Mouse (Mus musculus): Measurements from ENCODE around the gene Folr2. TPM values are rescaled to one million over a fixed set of nuclear protein-coding genes. Genes with fewer than 3 reads are reported as not detected.

The Folr2 gene
- total RNA-seq (2021) = 1 to 10 TPM; 4.2 to 6.0 TPM
- long read RNA-seq, experiment 1, partial matches to known transcripts = 0 of 3 reads
- long read RNA-seq, experiment 1, other reads (novel, unspliced or antisense) = 1 of 3 reads
- long read RNA-seq, experiment 2, partial matches to known transcripts = 0 of 5 reads
- long read RNA-seq, experiment 2, other reads (novel, unspliced or antisense) = 0 of 5 reads

GRCm38 (mm10) chr7:101857094-101857493, at the start of gene Folr2:
Gene Folr2 (minus strand): TSS chr7:101857194.
- no peak for DNase-seq

- no peak for DNase-seq
Observed at GRCm38 (mm10) chr7:101906696-101907095, 49.7 kb upstream of the Folr2 start.

GRCm38 (mm10) chr7:101906287-101906681, 49.3 kb upstream of the Folr2 start, which contains the start of gene Tomt:
Gene Tomt (minus strand): TSS chr7:101906359.
- DNase-seq = no peak

GRCm38 (mm10) chr7:101905561-101906286, 48.7 kb upstream of the Folr2 start, which contains the start of gene Lamtor1:
Gene Lamtor1 (plus strand): TSS chr7:101905904.
- peak; percentile 98 for DNase-seq

GRCm38 (mm10) chr7:101902846-101903245, 45.9 kb upstream of the Folr2 start:
- no peak for DNase-seq

- DNase-seq = no peak
Observed at GRCm38 (mm10) chr7:101901969-101902368, 45.0 kb upstream of the Folr2 start.

GRCm38 (mm10) chr7:101900331-101901097, 43.5 kb upstream of the Folr2 start:
- no peak for DNase-seq

GRCm38 (mm10) chr7:101896104-101897066, 39.4 kb upstream of the Folr2 start:
- DNase-seq = peak; percentile 87

GRCm38 (mm10) chr7:101895695-101896094, 38.7 kb upstream of the Folr2 start:
- no peak for DNase-seq

- no peak for DNase-seq
Observed at GRCm38 (mm10) chr7:101888460-101888859, 31.5 kb upstream of the Folr2 start.

- no peak for DNase-seq
Observed at GRCm38 (mm10) chr7:101886274-101886673, 29.3 kb upstream of the Folr2 start.

GRCm38 (mm10) chr7:101884160-101884559, 27.2 kb upstream of the Folr2 start:
- DNase-seq = no peak

GRCm38 (mm10) chr7:101882413-101883154, 25.6 kb upstream of the Folr2 start:
- DNase-seq = no peak

- DNase-seq = no peak
Observed at GRCm38 (mm10) chr7:101880855-101881254, 23.9 kb upstream of the Folr2 start.

- DNase-seq = no peak
Observed at GRCm38 (mm10) chr7:101875978-101876377, 19.0 kb upstream of the Folr2 start.

GRCm38 (mm10) chr7:101871296-101871695, 14.3 kb upstream of the Folr2 start:
- no peak for DNase-seq

- DNase-seq = no peak
Observed at GRCm38 (mm10) chr7:101870629-101871028, 13.6 kb upstream of the Folr2 start, which contains the start of gene Folr1. Gene Folr1 (minus strand): TSS chr7:101870788.

- no peak for DNase-seq
Observed at GRCm38 (mm10) chr7:101869163-101869500, 12.1 kb upstream of the Folr2 start.

- no peak for DNase-seq
Observed at GRCm38 (mm10) chr7:101868241-101869162, 11.5 kb upstream of the Folr2 start.

GRCm38 (mm10) chr7:101867482-101867881, 10.5 kb upstream of the Folr2 start:
- no peak for DNase-seq

Measured in gastrocnemius, postnatal 10 days (tissue).